Mouse (Mus musculus) cerebellum, postnatal 4 days (tissue): ENCODE results near the gene Cryba1.
A peak's percentile ranks its signal among the peaks of the same experiment; 100 is the strongest.

Source experiments
- DNase-seq, 2 experiments: peaks; one replicate each; pipeline ENCODE4 v3.0.0; 2022; ENCODE audit warnings: low spot score in 2 of 2, mixed read lengths in 1 of 2

The Cryba1 gene

DNA sequence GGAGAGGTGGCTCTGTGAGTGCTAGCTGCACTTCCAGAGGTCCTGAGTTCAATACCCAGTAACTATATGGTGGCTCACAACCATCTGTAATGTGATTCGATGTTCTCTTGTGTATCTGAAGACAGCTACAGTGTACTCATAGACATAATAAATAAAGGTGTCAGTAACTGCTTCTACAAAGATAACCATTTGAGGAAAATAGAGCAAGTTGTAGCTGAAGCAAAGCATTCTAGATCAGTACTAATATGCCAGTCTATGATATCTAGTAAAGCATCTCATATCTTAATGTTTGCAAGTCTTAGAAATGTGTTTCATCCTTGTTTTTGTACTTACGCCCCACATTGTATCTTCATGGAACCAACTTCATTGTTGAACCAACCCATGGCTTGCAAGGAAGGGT lies 6.0 kb downstream of the Cryba1 start:
- no peak for DNase-seq

DNA sequence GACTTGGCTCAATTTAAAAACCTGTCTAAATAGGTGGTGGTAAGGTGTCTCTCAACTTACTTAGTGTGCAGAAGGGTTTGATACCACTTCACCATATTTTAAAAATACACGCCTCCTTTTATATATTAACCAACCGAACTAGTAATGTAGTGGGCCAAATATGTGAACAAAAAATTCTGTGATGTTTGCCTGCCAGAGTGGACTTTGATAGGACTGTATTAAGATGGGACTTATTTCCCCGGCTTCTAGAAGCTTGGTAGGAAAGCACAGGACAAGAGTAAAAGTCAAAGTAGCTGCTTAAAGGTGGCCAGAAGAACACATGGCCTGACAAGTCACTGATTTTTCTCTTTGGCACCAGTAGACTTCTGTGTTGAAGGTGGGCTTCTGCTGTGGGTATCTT lies 11.3 kb downstream of the Cryba1 start:
- DNase-seq, result no peak

DNA sequence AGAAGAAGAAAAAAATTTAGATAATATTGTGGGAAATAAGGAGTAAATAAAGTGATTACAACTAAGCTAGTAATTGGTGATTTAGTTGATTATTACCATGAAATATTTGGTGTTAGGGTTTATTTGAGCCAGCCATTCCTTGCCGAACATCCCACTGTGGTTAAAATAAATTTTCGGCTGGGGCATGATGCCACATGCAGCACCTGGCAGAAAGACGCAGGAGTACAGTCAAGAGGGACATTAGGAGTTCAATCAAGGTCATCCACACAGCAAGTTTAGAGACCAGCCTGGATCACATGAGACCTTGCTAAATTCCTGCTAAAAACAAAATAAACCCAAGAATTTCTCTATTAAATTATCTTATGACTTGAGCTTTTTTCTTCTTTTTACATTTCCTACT lies 16.0 kb downstream of the Cryba1 start:
- no peak for DNase-seq

DNA sequence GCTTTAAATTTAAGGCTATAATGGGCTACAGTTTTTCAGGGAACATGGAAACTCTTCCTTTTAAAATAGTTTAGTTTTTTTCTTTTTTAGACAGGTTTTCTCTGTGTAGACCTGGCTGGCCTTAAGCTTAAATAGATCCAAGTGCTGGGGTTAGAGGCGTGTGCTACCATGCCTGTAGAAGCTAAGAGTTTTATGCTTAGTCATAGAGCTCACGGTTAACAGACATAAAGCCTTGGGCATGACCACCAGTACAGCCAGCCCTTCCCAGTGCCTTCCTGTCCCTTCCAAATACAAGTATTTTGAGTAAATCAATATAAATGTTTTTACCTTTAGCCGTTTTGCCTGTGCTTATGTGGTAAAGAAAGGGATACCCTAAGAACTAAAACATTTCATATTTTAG lies 19.2 kb downstream of the Cryba1 start:
- DNase-seq, result no peak

DNA sequence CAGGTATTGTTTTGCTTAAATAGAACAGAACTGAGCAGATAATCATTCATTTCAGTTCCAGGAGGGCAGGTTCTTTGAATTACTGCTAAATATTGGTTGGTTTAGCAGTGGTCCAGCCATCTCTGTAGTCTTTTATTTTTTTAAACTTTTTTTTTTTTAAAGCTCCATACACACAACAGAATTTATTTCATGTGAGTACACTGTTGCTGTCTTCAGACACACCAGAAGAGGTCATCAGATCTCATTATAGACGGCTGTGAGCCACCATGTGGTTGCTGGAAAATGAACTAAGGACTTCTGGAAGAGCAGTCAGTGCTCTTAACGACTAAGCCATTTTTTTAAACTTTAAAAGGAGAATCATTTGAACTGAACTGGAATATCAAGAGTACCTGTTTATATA lies 27.9 kb downstream of the Cryba1 start:
- no peak for DNase-seq

DNA sequence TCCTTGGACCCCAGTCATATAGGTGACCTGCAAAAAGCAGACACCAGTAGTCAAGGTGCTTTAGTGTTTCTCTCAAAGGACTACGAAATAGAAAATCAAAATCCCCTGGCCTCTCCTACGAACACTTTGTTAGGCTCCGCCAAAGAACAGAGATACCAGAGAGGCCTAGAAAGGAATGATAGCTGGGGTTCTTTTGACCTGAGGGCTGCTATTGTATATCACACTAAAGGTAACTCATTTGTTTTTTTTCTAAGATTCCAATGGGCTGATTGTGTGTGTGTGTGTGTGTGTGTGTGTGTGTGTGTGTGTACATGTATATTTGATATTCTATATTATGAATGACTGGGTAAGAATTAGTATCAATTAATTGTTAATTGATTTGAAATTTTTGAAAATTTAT lies 32.1 kb downstream of the Cryba1 start:
- DNase-seq, result no peak

DNA sequence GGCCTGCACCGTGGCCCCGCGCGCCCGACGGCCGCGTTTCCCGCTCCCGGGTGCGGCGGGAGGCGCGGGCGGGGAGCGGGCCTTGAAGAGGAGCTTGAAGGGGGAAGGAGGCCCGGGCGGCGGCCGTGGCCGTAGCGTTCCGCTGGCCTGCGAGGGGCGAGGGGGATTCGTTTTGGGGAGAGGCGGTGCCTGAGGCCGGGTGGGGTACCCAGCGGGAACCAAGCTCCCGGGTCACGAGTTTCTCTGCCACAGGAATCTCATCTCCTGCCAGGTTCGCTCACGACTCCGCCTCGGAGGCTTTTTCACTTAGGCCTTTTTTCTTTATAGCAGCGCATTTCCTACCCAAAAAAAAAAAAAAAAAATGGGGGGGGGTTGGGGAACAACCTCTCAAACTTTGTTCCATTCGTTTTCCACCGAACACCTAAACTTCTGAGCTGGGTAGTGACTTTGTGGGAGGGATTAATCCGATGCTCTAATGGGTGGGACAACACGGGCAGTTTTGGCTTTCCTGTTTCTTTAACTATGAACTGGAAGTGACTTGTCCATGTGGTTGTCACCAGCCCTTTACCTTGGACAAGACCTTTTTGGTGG lies 37.4 kb downstream of the Cryba1 start:
- peak; percentile 22 to 48 for DNase-seq

DNA sequence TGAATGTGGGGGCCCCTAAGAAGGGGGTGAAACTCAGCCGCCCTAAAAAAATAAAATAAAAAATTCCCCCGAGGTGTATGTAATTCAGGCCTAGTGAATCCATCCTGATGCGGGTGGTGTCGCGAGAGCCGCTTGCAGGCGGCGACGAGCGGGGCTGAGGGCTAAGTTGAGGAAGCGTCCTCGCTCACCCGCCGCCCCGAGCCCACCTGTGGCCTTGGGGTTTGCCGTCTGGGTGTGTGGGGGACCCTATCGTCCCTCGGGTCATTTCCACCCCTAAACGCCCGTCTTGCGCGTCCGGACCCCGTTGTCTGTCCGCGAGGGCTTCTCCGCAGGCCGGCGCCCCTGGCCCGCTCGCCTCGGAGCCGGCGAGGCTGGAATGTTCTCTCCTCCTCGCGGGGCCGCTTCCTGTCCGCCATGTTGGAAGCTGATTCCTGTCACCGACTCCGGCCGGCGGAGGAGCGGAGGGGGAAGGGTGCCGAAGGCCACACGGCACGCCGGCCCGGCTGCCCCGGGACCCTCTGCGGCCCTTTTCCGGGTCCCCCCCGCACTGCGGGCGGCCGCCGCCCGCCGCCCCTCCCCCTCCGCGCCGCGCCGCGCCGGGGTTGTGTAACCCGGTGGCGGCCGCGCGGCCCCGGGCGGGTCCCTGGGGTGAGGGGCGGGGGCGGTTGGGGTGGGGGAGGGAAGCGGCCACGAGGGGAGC lies 38.1 kb downstream of the Cryba1 start:
- peak; percentile 32 to 61 for DNase-seq

DNA sequence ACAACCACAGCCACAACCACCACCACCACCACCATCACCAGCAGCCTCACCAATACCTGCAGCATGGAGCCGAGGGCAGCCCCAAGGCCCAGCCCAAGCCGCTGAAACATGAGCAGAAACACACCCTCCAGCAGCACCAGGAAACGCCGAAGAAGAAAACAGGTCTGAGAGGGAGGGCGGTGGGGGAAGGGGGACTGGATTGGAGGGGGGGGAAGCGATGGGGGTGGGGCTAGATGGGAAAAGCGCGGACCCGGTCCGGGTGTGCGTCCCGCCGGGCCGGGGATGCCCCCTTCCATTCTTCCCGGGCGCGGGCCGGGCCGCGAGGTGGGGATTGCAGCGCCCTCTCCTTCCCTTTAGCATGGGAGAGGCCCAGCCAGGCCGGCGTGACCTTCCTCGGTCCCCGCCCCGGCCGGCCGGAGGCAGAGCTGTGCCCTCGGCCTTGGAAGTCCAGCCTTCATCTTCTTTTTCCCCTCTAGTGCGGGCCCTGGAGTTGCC lies 38.7 kb downstream of the Cryba1 start:
- DNase-seq, result peak; percentile 23 to 37

DNA sequence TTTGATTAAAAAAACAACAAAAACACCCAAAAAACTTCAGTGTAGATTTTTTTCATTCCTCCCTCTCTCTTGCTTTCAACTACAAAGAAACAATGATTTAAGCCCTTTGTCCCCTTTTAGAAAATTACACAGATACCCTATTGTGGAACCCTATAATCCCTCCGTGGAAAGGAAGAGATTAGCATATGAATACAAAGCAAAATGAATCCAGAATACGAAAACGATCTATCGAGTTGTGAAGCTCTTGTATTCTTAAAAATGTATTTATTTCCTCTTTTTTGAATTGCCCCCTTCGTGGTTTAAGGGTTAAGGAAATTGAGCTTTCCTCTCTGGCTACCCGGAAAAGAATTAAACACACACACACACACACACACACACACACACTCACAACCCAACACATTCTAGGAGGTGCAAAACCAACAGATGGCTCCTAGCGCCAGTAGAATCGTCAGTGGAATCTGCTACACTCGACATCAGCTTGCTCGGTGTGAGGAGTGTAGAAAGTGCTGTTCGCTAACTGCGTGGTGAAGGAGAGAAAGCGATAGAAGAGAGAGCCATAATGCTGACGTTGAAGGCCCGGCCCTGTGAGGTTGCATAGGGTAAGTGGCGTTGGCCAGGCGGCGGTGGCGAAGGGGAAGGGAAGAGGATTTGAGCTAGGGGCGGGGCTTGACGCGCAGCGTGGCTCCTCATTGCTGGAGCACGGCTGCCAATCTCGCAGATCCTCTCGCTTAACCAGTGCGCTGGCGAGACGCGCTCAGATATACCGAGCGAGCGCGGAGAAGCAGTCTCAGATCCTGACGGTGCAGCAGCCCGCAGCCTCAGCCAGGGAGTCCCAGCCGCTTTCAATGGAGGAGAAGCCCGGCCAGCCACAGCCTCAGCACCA lies 39.5 kb downstream of the Cryba1 start, which contains the start of gene Nufip2:
Gene Nufip2, plus strand, starts transcription at position 773 of the 883 bp plus-strand sequence.
- peak; percentile 98 to 99 for DNase-seq

DNA sequence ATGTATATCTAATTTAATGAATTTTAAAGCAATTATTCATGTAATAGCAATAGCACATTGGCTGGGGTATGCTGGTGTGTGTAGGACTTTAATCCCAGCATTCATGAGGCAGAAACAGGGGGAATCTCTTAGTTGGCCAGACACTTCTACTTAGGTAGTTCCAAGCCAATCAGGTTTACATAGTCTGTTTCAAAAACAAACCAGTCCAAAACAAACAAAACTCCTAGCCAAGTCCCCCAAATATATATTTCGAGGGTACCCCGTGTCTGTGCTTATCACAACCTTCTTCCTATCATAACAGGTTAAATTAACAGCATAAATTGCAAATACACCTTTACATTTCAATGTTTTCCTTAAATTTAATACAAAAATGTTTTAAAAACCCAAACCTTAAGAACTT lies 40.2 kb downstream of the Cryba1 start:
- DNase-seq, result no peak

DNA sequence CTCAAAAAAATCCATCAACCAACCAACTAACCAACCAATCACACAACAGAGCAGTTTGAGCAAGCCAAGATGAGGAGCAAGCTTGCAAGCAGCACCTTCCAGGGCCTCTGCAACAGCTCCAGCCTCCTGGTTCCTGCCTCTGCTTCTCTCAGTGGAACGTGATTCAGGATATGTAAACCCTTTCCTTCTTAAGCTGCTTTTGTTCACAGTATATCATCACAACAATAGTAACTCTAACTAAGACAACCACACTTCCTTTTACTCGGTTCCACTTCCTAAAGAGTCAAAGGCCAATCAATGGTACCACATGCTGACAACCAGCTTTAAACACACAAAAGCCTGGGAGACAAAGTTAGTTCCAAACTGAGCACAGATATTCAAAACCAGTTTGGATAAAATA lies 45.1 kb downstream of the Cryba1 start:
- no peak for DNase-seq

DNA sequence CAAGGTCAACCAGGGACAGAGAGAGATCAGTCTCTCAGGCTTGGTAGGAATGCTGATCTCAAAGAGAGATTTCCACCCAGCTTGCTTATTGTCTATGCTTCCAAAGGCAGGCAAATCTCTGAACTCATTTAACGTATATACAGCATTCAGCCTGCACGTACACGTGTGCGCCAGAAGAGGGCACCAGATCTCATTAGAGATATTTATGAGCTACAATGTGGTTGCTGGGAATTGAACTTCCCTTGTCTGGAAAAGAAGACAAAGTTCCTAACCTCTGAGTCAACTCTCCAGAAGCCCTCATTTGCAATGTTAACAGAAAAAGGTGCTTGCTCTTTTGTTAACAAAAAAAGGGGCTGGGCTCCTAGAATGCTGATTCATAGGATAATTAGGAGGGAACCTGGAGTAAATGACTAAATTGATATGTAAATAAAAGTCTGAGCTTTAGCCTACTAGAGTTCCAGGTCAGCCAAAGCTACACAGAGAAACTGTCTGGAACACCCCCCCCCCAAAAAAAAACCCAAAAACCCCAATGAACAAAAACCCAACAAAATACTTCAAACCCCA lies 51.6 kb downstream of the Cryba1 start:
- no peak for DNase-seq

DNA sequence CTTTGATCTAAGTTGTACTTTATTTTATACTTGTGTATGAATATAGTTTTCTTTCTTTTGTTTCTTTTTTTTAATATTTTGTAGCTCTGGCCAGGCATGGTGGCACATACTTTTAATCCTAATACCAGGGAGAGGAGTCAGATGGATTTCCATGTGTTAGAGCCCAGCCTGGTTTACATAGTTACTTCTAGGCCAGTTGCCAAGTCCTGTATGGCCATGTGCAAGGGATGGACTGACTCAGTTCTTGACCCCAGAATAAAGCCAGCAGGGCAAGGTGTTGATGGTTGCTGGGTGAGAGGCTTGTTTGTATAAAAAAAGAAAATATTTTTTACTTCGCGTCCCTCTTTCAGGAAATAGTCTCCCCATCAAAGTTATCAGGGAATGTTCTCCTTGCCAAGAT lies 52.3 kb downstream of the Cryba1 start:
- DNase-seq, result no peak
